ENCODE assay signal across 24 mouse cellular contexts in the genomic region with DNA sequence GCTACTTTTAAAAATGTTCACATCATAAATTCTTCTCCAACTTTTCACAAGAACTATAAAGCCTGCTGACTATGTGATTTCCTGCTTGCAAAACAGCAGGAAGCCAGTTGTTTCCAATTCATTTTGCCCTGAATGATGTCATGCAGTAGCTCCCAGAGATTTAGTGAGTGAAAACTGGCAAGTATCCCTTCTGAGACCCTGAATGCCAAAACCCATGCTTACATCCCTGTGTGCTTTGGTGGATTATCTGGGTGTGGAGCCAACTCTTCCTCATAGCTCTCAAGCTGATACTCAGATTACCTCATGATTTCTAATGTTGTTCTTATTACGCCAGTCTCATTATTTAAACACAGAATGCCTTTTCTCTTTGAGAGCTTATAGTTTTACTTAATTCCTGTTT. TPM values are rescaled to one million over a fixed set of nuclear protein-coding genes. Genes with fewer than 3 reads are reported as not detected.
DNase-seq lines count a peak whose midpoint lies in the region; ATAC-seq and TF ChIP-seq lines count a peak whose summit lies in the region.
"Had no signal": no experiment of that assay in that cellular context is flagged by ENCODE, and none has a peak within 500 bp of the region (broad histone marks: within the 10 kb centered on the region; RNA-seq: fewer than 3 reads in every experiment).

No protein-coding gene starts in this region.

- DNase-seq in embryonic facial prominence, embryonic 14.5 days (ENCODE audit: low spot score), result peak; percentile 57
- DNase-seq in embryonic facial prominence, embryonic 10.5 days (ENCODE audit: low spot score), result no peak
- peak; percentile 30 for DNase-seq in kidney, postnatal 0 days (ENCODE audit: low spot score)
- DNase-seq in kidney, adult 8-10 months, result no peak
- peak; percentile 47 for DNase-seq in lung, postnatal 0 days (ENCODE audit: low spot score)
- no peak for DNase-seq in lung, postnatal 36 days
- DNase-seq in limb, embryonic 14.5 days (ENCODE audit: low spot score), result peak; percentile 71
- DNase-seq: adrenal gland, postnatal 10 days; cerebellum, adult 11 months; cerebellum, adult 9-11 months; forebrain, postnatal 0 days; gastrocnemius, postnatal 10 days; heart, postnatal 36 days; kidney, adult 11 months; layer of hippocampus, postnatal 36 days; left cerebral cortex, postnatal 4 days had no signal

- no peaks in the 10 kb centered on the region for H3K9me3 ChIP-seq in embryonic facial prominence, embryonic 14.5 days (ENCODE audit: control insufficient read depth, low read length)
- H3K9me3 ChIP-seq in embryonic facial prominence, embryonic 10.5 days, result no peaks in the 10 kb centered on the region
- H3K9me3 ChIP-seq in kidney, postnatal 0 days (replicated peaks; ENCODE audit: low read length), result no peaks in the 10 kb centered on the region
- H3K9me3 ChIP-seq in lung, postnatal 0 days (ENCODE audit: low read length), result no peaks in the 10 kb centered on the region
- no peaks in the 10 kb centered on the region for H3K9me3 ChIP-seq in limb, embryonic 14.5 days (ENCODE audit: control insufficient read depth, low read length)
- H3K9me3 ChIP-seq: embryonic facial prominence, embryonic 12.5 days; forebrain, embryonic 10.5 days; liver, embryonic 15.5 days; midbrain, embryonic 13.5 days had no signal

- H3K4me1 ChIP-seq in embryonic facial prominence, embryonic 14.5 days (ENCODE audit: control insufficient read depth, insufficient read depth, low read length), result no peaks in the 10 kb centered on the region
- no peaks in the 10 kb centered on the region for H3K4me1 ChIP-seq in embryonic facial prominence, embryonic 10.5 days
- H3K4me1 ChIP-seq in kidney, postnatal 0 days (replicated peaks; ENCODE audit: insufficient read depth, low read length), result no peaks in the 10 kb centered on the region
- no peaks in the 10 kb centered on the region for H3K4me1 ChIP-seq in lung, postnatal 0 days (ENCODE audit: insufficient read depth, low read depth, low read length)
- no peaks in the 10 kb centered on the region for H3K4me1 ChIP-seq in limb, embryonic 14.5 days (ENCODE audit: control insufficient read depth, insufficient read depth, low read length)
- H3K4me1 ChIP-seq: embryonic facial prominence, embryonic 12.5 days; forebrain, embryonic 10.5 days; liver, embryonic 15.5 days; megakaryocyte, embryonic 14.5 days; midbrain, embryonic 13.5 days had no signal

- no peak for TF ChIP-seq EP300 in lung, postnatal 0 days (IDR thresholded peaks at IDR 0.05)

- TF ChIP-seq CTCF in kidney, postnatal 0 days (IDR thresholded peaks at IDR 0.05; ENCODE audit: low read depth), result no peak
- TF ChIP-seq CTCF in lung, postnatal 0 days (IDR thresholded peaks at IDR 0.05), result no peak

- no peaks in the 10 kb centered on the region for H3K36me3 ChIP-seq in embryonic facial prominence, embryonic 14.5 days (ENCODE audit: control insufficient read depth, insufficient read depth, low read length)
- H3K36me3 ChIP-seq in embryonic facial prominence, embryonic 10.5 days (replicated peaks), result no peaks in the 10 kb centered on the region
- no peaks in the 10 kb centered on the region for H3K36me3 ChIP-seq in kidney, postnatal 0 days (ENCODE audit: insufficient read depth, low read length)
- H3K36me3 ChIP-seq in lung, postnatal 0 days (ENCODE audit: insufficient read depth, low read length), result no peaks in the 10 kb centered on the region
- no peaks in the 10 kb centered on the region for H3K36me3 ChIP-seq in limb, embryonic 14.5 days (ENCODE audit: control insufficient read depth, insufficient read depth, low read length)
- H3K36me3 ChIP-seq: embryonic facial prominence, embryonic 12.5 days; forebrain, embryonic 10.5 days; liver, embryonic 15.5 days; midbrain, embryonic 13.5 days had no signal

- no peaks in the 10 kb centered on the region for H3K27me3 ChIP-seq in embryonic facial prominence, embryonic 14.5 days (replicated peaks; ENCODE audit: control insufficient read depth, insufficient read depth, low read length)
- no peaks in the 10 kb centered on the region for H3K27me3 ChIP-seq in embryonic facial prominence, embryonic 10.5 days (replicated peaks; ENCODE audit: low read depth, poor library complexity, severe bottlenecking)
- H3K27me3 ChIP-seq in kidney, postnatal 0 days (ENCODE audit: insufficient read depth, low read length), result no peaks in the 10 kb centered on the region
- H3K27me3 ChIP-seq in lung, postnatal 0 days (replicated peaks; ENCODE audit: insufficient read depth, low read length), result no peaks in the 10 kb centered on the region
- H3K27me3 ChIP-seq in limb, embryonic 14.5 days (ENCODE audit: control insufficient read depth, insufficient read depth, low read length), result no peaks in the 10 kb centered on the region
- H3K27me3 ChIP-seq: embryonic facial prominence, embryonic 12.5 days; liver, embryonic 15.5 days; megakaryocyte, embryonic 14.5 days; midbrain, embryonic 13.5 days had no signal

- no peak overlapping the region for H3K27ac ChIP-seq in embryonic facial prominence, embryonic 14.5 days (replicated peaks; ENCODE audit: low read depth, low read length)
- no peak overlapping the region for H3K27ac ChIP-seq in embryonic facial prominence, embryonic 10.5 days (replicated peaks)
- H3K27ac ChIP-seq in kidney, postnatal 0 days, result no peak overlapping the region
- no peak overlapping the region for H3K27ac ChIP-seq in lung, postnatal 0 days (ENCODE audit: low read length)
- no peak overlapping the region for H3K27ac ChIP-seq in limb, embryonic 14.5 days (replicated peaks; ENCODE audit: low read depth, low read length)
- H3K27ac ChIP-seq: embryonic facial prominence, embryonic 12.5 days; forebrain, embryonic 10.5 days; hindbrain, embryonic 14.5 days; liver, embryonic 15.5 days; midbrain, embryonic 13.5 days had no signal

- H3K4me2 ChIP-seq in embryonic facial prominence, embryonic 14.5 days (ENCODE audit: low read depth, low read length), result no peak overlapping the region
- no peak overlapping the region for H3K4me2 ChIP-seq in kidney, postnatal 0 days (ENCODE audit: low read length)
- no peak overlapping the region for H3K4me2 ChIP-seq in lung, postnatal 0 days (replicated peaks; ENCODE audit: low read depth, low read length)
- H3K4me2 ChIP-seq in limb, embryonic 14.5 days (replicated peaks; ENCODE audit: low read depth, low read length, severe bottlenecking), result no peak overlapping the region
- H3K4me2 ChIP-seq: embryonic facial prominence, embryonic 12.5 days; hindbrain, embryonic 14.5 days; liver, embryonic 15.5 days; midbrain, embryonic 13.5 days had no signal

- no peak for TF ChIP-seq POLR2A in limb, embryonic 14.5 days (IDR thresholded peaks at IDR 0.05; ENCODE audit: borderline replicate concordance, extremely low read depth, insufficient read depth, insufficient read length)

- H3K9ac ChIP-seq in embryonic facial prominence, embryonic 14.5 days (ENCODE audit: low read depth, low read length), result no peak overlapping the region
- H3K9ac ChIP-seq in kidney, postnatal 0 days (ENCODE audit: low read depth, low read length), result no peak overlapping the region
- H3K9ac ChIP-seq in lung, postnatal 0 days (replicated peaks; ENCODE audit: low read depth), result no peak overlapping the region
- H3K9ac ChIP-seq in limb, embryonic 14.5 days (ENCODE audit: low read depth, low read length, severe bottlenecking), result no peak overlapping the region
- H3K9ac ChIP-seq: embryonic facial prominence, embryonic 12.5 days; forebrain, postnatal 0 days; hindbrain, embryonic 14.5 days; liver, embryonic 15.5 days; midbrain, embryonic 13.5 days had no signal

- H3K4me3 ChIP-seq in embryonic facial prominence, embryonic 14.5 days (ENCODE audit: low read depth, low read length), result no peak overlapping the region
- no peak overlapping the region for H3K4me3 ChIP-seq in embryonic facial prominence, embryonic 10.5 days
- no peak overlapping the region for H3K4me3 ChIP-seq in kidney, postnatal 0 days (replicated peaks; ENCODE audit: low read depth, low read length)
- no peak overlapping the region for H3K4me3 ChIP-seq in lung, postnatal 0 days (ENCODE audit: low read depth, low read length)
- no peak overlapping the region for H3K4me3 ChIP-seq in limb, embryonic 14.5 days (replicated peaks; ENCODE audit: low read length)
- H3K4me3 ChIP-seq: embryonic facial prominence, embryonic 12.5 days; forebrain, embryonic 10.5 days; liver, embryonic 15.5 days; megakaryocyte, embryonic 14.5 days; midbrain, embryonic 13.5 days had no signal

- ATAC-seq in embryonic facial prominence, embryonic 14.5 days (ENCODE audit: low read depth), result no peak
- ATAC-seq in kidney, postnatal 0 days (replicated peaks; ENCODE audit: low FRiP score, low read depth), result no peak
- ATAC-seq in lung, postnatal 0 days, result no peak
- no peak for ATAC-seq in limb, embryonic 14.5 days (ENCODE audit: low FRiP score, low read depth)
- ATAC-seq: forebrain, postnatal 0 days; inflammation-experienced regulatory T-cells, adult 6 months; midbrain, embryonic 13.5 days; Patski had no signal

- 66% methylated on average over 1 of the region's 1 CpGs for WGBS in embryonic facial prominence, embryonic 14.5 days
- WGBS in embryonic facial prominence, embryonic 10.5 days, result 95% methylated on average over 1 of the region's 1 CpGs
- WGBS in kidney, postnatal 0 days, result 78% methylated on average over 1 of the region's 1 CpGs
- WGBS in lung, postnatal 0 days, result 79% methylated on average over 1 of the region's 1 CpGs
- 45% methylated on average over 1 of the region's 1 CpGs for WGBS in limb, embryonic 14.5 days

RNA-seq across cellular contexts. Expression of a gene that starts 37.7 kb away (rescaled TPM):
- polyA plus RNA-seq in embryonic facial prominence, embryonic 14.5 days (2014; fragmentation: Nextera tagmentation; extraction: Ambion mirVana), result 33.9 and 39.2 TPM in 2 replicates
- polyA plus RNA-seq in embryonic facial prominence, embryonic 10.5 days (2016; fragmentation: Nextera tagmentation; extraction: Ambion mirVana), result 25.8 and 26.1 TPM in 2 replicates
- 37.4 and 38.0 TPM in 2 replicates for polyA plus RNA-seq in kidney, postnatal 0 days (2015; fragmentation: Nextera tagmentation; extraction: Ambion mirVana)
- polyA plus RNA-seq in lung, postnatal 0 days (2015; fragmentation: Nextera tagmentation; extraction: Ambion mirVana), result 15.7 and 16.6 TPM in 2 replicates
- 44.9 and 49.5 TPM in 2 replicates for polyA plus RNA-seq in limb, embryonic 14.5 days (2012; rRNA removed)
- 38.3 and 43.2 TPM in 2 replicates for polyA plus RNA-seq in limb, embryonic 14.5 days (2014; fragmentation: Nextera tagmentation; extraction: Ambion mirVana)

Comparison
In these comparisons a context has a peak if more than half of its experiments do, and no peak if none do; other contexts are left out.
1. DNase-seq: peak in embryonic facial prominence, embryonic 14.5 days (single experiment), kidney, postnatal 0 days (single experiment), lung, postnatal 0 days (single experiment) and limb, embryonic 14.5 days (single experiment); none in embryonic facial prominence, embryonic 10.5 days (single experiment), kidney, adult 8-10 months (0 of 2) and lung, postnatal 36 days (single experiment).